Mouse (Mus musculus) natural killer cell, adult 2 months (primary cell): ENCODE measurements around the gene Kcnb1.

Source experiments
- DNase-seq, 2 experiments: peaks; one replicate each; pipeline ENCODE4 v3.0.0; 2022; ENCODE audit warnings: low spot score in 2 of 2

Kcnb1 gene

GRCm38 (mm10) chr2:167190076-167190399, at the start of gene Kcnb1:
Gene Kcnb1, minus strand, starts transcription at chr2:167190155.
- DNase-seq, result peak; percentile 9 to 44

GRCm38 (mm10) chr2:167239262-167239661, 49.3 kb upstream of the Kcnb1 start:
- DNase-seq, result no peak

- DNase-seq, result no peak
Observed at GRCm38 (mm10) chr2:167237224-167237623, 47.3 kb upstream of the Kcnb1 start.

GRCm38 (mm10) chr2:167236174-167236573, 46.2 kb upstream of the Kcnb1 start:
- no peak for DNase-seq

GRCm38 (mm10) chr2:167235338-167236018, 45.5 kb upstream of the Kcnb1 start:
- DNase-seq, result no peak

- DNase-seq, result no peak
Observed at GRCm38 (mm10) chr2:167233771-167234170, 43.8 kb upstream of the Kcnb1 start.

GRCm38 (mm10) chr2:167233009-167233335, 43.0 kb upstream of the Kcnb1 start:
- DNase-seq, result no peak

- DNase-seq, result no peak
Observed at GRCm38 (mm10) chr2:167232132-167233008, 42.4 kb upstream of the Kcnb1 start.

- DNase-seq, result no peak
Observed at GRCm38 (mm10) chr2:167230554-167230953, 40.6 kb upstream of the Kcnb1 start.

- DNase-seq, result no peak
Observed at GRCm38 (mm10) chr2:167224937-167225336, 35.0 kb upstream of the Kcnb1 start.

- no peak for DNase-seq
Observed at GRCm38 (mm10) chr2:167224194-167224593, 34.2 kb upstream of the Kcnb1 start.

- peak; percentile 24 to 58 for DNase-seq
Observed at GRCm38 (mm10) chr2:167222152-167222551, 32.2 kb upstream of the Kcnb1 start.

GRCm38 (mm10) chr2:167221159-167221845, 31.3 kb upstream of the Kcnb1 start:
- no peak for DNase-seq

GRCm38 (mm10) chr2:167220736-167221135, 30.8 kb upstream of the Kcnb1 start:
- DNase-seq, result no peak

- DNase-seq, result peak; percentile 41 to 71
Observed at GRCm38 (mm10) chr2:167219154-167219775, 29.3 kb upstream of the Kcnb1 start.

GRCm38 (mm10) chr2:167213666-167214065, 23.7 kb upstream of the Kcnb1 start:
- DNase-seq, result no peak

GRCm38 (mm10) chr2:167213076-167213475, 23.1 kb upstream of the Kcnb1 start:
- no peak for DNase-seq

- DNase-seq, result no peak
Observed at GRCm38 (mm10) chr2:167212551-167212950, 22.6 kb upstream of the Kcnb1 start.

GRCm38 (mm10) chr2:167212089-167212488, 22.1 kb upstream of the Kcnb1 start:
- no peak for DNase-seq

GRCm38 (mm10) chr2:167209900-167210299, 19.9 kb upstream of the Kcnb1 start:
- no peak for DNase-seq

GRCm38 (mm10) chr2:167208984-167209383, 19.0 kb upstream of the Kcnb1 start:
- DNase-seq, result no peak

- no peak for DNase-seq
Observed at GRCm38 (mm10) chr2:167205918-167206629, 16.1 kb upstream of the Kcnb1 start.
